Mouse (Mus musculus): Measurements from ENCODE around the gene Arfrp1. TPM values are rescaled to one million over a fixed set of nuclear protein-coding genes. Genes with fewer than 3 reads are reported as not detected.

The Arfrp1 gene
- polyA plus RNA-seq, 1 experiment from 2014 or later: 52.6 TPM

GRCm38 (mm10) chr2:181392600-181393213, 27.5 kb upstream of the Arfrp1 start:
- no peak overlapping the region for H3K4me2 ChIP-seq (ENCODE audit: low read length)
- DNase-seq (ENCODE audit: low spot score) (peak; percentile 91), ATAC-seq (replicated peaks; ENCODE audit: low FRiP score, low TSS enrichment, low read depth) (peak; percentile 59; the same call in 1 of the 2 replicates)
- H3K9ac ChIP-seq (ENCODE audit: low read length): no peak overlapping the region
- H3K27ac ChIP-seq (ENCODE audit: low read depth): no peak overlapping the region
- no peaks in the 10 kb centered on the region for H3K9me3 ChIP-seq (ENCODE audit: control insufficient read depth, low read length)
- no peak overlapping the region for H3K4me3 ChIP-seq (ENCODE audit: low read depth, low read length)
- WGBS: 39% methylated on average over 4 of the region's 4 CpGs
- H3K4me1 ChIP-seq (replicated peaks; ENCODE audit: control insufficient read depth, insufficient read depth, low read length): no peaks in the 10 kb centered on the region
- H3K27me3 ChIP-seq (replicated peaks; ENCODE audit: control insufficient read depth, insufficient read depth, low read length): no peaks in the 10 kb centered on the region
- H3K36me3 ChIP-seq (ENCODE audit: control insufficient read depth, insufficient read depth, low read length): peaks cover 30% of the 10 kb centered on the region

GRCm38 (mm10) chr2:181391541-181391940, 26.3 kb upstream of the Arfrp1 start:
- Histone ChIP-seq H3K36me3 (ENCODE audit: control insufficient read depth, insufficient read depth, low read length) (peaks cover 39% of the 10 kb centered on the region), H3K4me1 (replicated peaks; ENCODE audit: control insufficient read depth, insufficient read depth, low read length) (no peaks in the 10 kb centered on the region), H3K4me3 (ENCODE audit: low read depth, low read length) (no peak overlapping the region), H3K9ac (ENCODE audit: low read length) (no peak overlapping the region), H3K27ac (ENCODE audit: low read depth) (no peak overlapping the region), H3K9me3 (ENCODE audit: control insufficient read depth, low read length) (no peaks in the 10 kb centered on the region), H3K27me3 (replicated peaks; ENCODE audit: control insufficient read depth, insufficient read depth, low read length) (no peaks in the 10 kb centered on the region), H3K4me2 (ENCODE audit: low read length) (no peak overlapping the region)
- DNase-seq (ENCODE audit: low spot score): no peak
- ATAC-seq (replicated peaks; ENCODE audit: low FRiP score, low TSS enrichment, low read depth): no peak
- 67% methylated on average over 2 of the region's 2 CpGs for WGBS

GRCm38 (mm10) chr2:181391022-181391421, 25.8 kb upstream of the Arfrp1 start:
- ATAC-seq (replicated peaks; ENCODE audit: low FRiP score, low TSS enrichment, low read depth): no peak
- DNase-seq (ENCODE audit: low spot score): no peak
- Histone ChIP-seq H3K36me3 (ENCODE audit: control insufficient read depth, insufficient read depth, low read length) (peaks cover 43% of the 10 kb centered on the region), H3K4me2 (ENCODE audit: low read length) (no peak overlapping the region), H3K9me3 (ENCODE audit: control insufficient read depth, low read length) (no peaks in the 10 kb centered on the region), H3K27me3 (replicated peaks; ENCODE audit: control insufficient read depth, insufficient read depth, low read length) (no peaks in the 10 kb centered on the region), H3K27ac (ENCODE audit: low read depth) (no peak overlapping the region), H3K4me1 (replicated peaks; ENCODE audit: control insufficient read depth, insufficient read depth, low read length) (no peaks in the 10 kb centered on the region), H3K9ac (ENCODE audit: low read length) (no peak overlapping the region), H3K4me3 (ENCODE audit: low read depth, low read length) (no peak overlapping the region)
- 90% methylated on average over 15 of the region's 15 CpGs for WGBS

GRCm38 (mm10) chr2:181390136-181390870, 25.1 kb upstream of the Arfrp1 start:
- no peak for ATAC-seq (replicated peaks; ENCODE audit: low FRiP score, low TSS enrichment, low read depth)
- Histone ChIP-seq H3K9me3 (ENCODE audit: control insufficient read depth, low read length) (no peaks in the 10 kb centered on the region), H3K36me3 (ENCODE audit: control insufficient read depth, insufficient read depth, low read length) (peaks cover 45% of the 10 kb centered on the region), H3K27ac (ENCODE audit: low read depth) (no peak overlapping the region), H3K4me3 (ENCODE audit: low read depth, low read length) (no peak overlapping the region), H3K27me3 (replicated peaks; ENCODE audit: control insufficient read depth, insufficient read depth, low read length) (no peaks in the 10 kb centered on the region), H3K9ac (ENCODE audit: low read length) (no peak overlapping the region), H3K4me2 (ENCODE audit: low read length) (no peak overlapping the region), H3K4me1 (replicated peaks; ENCODE audit: control insufficient read depth, insufficient read depth, low read length) (no peaks in the 10 kb centered on the region)
- no peak for DNase-seq (ENCODE audit: low spot score)
- 70% methylated on average over 4 of the region's 4 CpGs for WGBS

- no peak overlapping the region for H3K27ac ChIP-seq (ENCODE audit: low read depth)
- no peaks in the 10 kb centered on the region for H3K4me1 ChIP-seq (replicated peaks; ENCODE audit: control insufficient read depth, insufficient read depth, low read length)
Observed at GRCm38 (mm10) chr2:181386663-181387210, 21.5 kb upstream of the Arfrp1 start.

GRCm38 (mm10) chr2:181385885-181386284, 20.7 kb upstream of the Arfrp1 start:
- Histone ChIP-seq H3K9me3 (ENCODE audit: control insufficient read depth, low read length) (no peaks in the 10 kb centered on the region), H3K4me1 (replicated peaks; ENCODE audit: control insufficient read depth, insufficient read depth, low read length) (no peaks in the 10 kb centered on the region), H3K27me3 (replicated peaks; ENCODE audit: control insufficient read depth, insufficient read depth, low read length) (no peaks in the 10 kb centered on the region), H3K4me3 (ENCODE audit: low read depth, low read length) (no peak overlapping the region), H3K9ac (ENCODE audit: low read length) (no peak overlapping the region), H3K27ac (ENCODE audit: low read depth) (no peak overlapping the region), H3K36me3 (ENCODE audit: control insufficient read depth, insufficient read depth, low read length) (peaks cover 66% of the 10 kb centered on the region), H3K4me2 (ENCODE audit: low read length) (no peak overlapping the region)
- ATAC-seq (replicated peaks; ENCODE audit: low FRiP score, low TSS enrichment, low read depth): no peak
- 74% methylated on average over 3 of the region's 3 CpGs for WGBS
- no peak for DNase-seq (ENCODE audit: low spot score)

More at GRCm38 (mm10) chr2:181386663-181387210, 21.5 kb upstream of the Arfrp1 start:
- no peak overlapping the region for H3K9ac ChIP-seq (ENCODE audit: low read length)
- WGBS: 70% methylated on average over 4 of the region's 4 CpGs
- H3K36me3 ChIP-seq (ENCODE audit: control insufficient read depth, insufficient read depth, low read length): peaks cover 66% of the 10 kb centered on the region
- no peaks in the 10 kb centered on the region for H3K27me3 ChIP-seq (replicated peaks; ENCODE audit: control insufficient read depth, insufficient read depth, low read length)
- no peak overlapping the region for H3K4me2 ChIP-seq (ENCODE audit: low read length)
- H3K9me3 ChIP-seq (ENCODE audit: control insufficient read depth, low read length): no peaks in the 10 kb centered on the region
- ATAC-seq (replicated peaks; ENCODE audit: low FRiP score, low TSS enrichment, low read depth) (no peak), DNase-seq (ENCODE audit: low spot score) (no peak)
- H3K4me3 ChIP-seq (ENCODE audit: low read depth, low read length): no peak overlapping the region

- H3K36me3 ChIP-seq (ENCODE audit: control insufficient read depth, insufficient read depth, low read length): peaks cover 66% of the 10 kb centered on the region
- no peak for DNase-seq (ENCODE audit: low spot score)
Observed at GRCm38 (mm10) chr2:181384919-181385391, 19.8 kb upstream of the Arfrp1 start.

GRCm38 (mm10) chr2:181384463-181384862, 19.3 kb upstream of the Arfrp1 start:
- no peak for DNase-seq (ENCODE audit: low spot score)
- H3K4me3 ChIP-seq (ENCODE audit: low read depth, low read length): no peak overlapping the region
- H3K36me3 ChIP-seq (ENCODE audit: control insufficient read depth, insufficient read depth, low read length): peaks cover 66% of the 10 kb centered on the region
- no peaks in the 10 kb centered on the region for H3K9me3 ChIP-seq (ENCODE audit: control insufficient read depth, low read length)
- no peak overlapping the region for H3K9ac ChIP-seq (ENCODE audit: low read length)
- no peaks in the 10 kb centered on the region for H3K27me3 ChIP-seq (replicated peaks; ENCODE audit: control insufficient read depth, insufficient read depth, low read length)
- WGBS: 82% methylated on average over 7 of the region's 7 CpGs
- no peak for ATAC-seq (replicated peaks; ENCODE audit: low FRiP score, low TSS enrichment, low read depth)
- no peak overlapping the region for H3K27ac ChIP-seq (ENCODE audit: low read depth)
- no peak overlapping the region for H3K4me2 ChIP-seq (ENCODE audit: low read length)
- no peaks in the 10 kb centered on the region for H3K4me1 ChIP-seq (replicated peaks; ENCODE audit: control insufficient read depth, insufficient read depth, low read length)

More at GRCm38 (mm10) chr2:181384919-181385391, 19.8 kb upstream of the Arfrp1 start:
- Histone ChIP-seq H3K27ac (ENCODE audit: low read depth) (no peak overlapping the region), H3K4me3 (ENCODE audit: low read depth, low read length) (no peak overlapping the region), H3K9me3 (ENCODE audit: control insufficient read depth, low read length) (no peaks in the 10 kb centered on the region), H3K4me1 (replicated peaks; ENCODE audit: control insufficient read depth, insufficient read depth, low read length) (no peaks in the 10 kb centered on the region), H3K27me3 (replicated peaks; ENCODE audit: control insufficient read depth, insufficient read depth, low read length) (no peaks in the 10 kb centered on the region), H3K4me2 (ENCODE audit: low read length) (no peak overlapping the region), H3K9ac (ENCODE audit: low read length) (no peak overlapping the region)
- ATAC-seq (replicated peaks; ENCODE audit: low FRiP score, low TSS enrichment, low read depth): no peak
- 76% methylated on average over 4 of the region's 4 CpGs for WGBS
